Mouse (Mus musculus) forebrain, embryonic 16.5 days (tissue): ENCODE measurements around the gene Slc35d2. TPM values are rescaled to one million over a fixed set of nuclear protein-coding genes. Genes with fewer than 3 reads are reported as not detected.
A peak's percentile ranks its signal among the peaks of the same experiment; 100 is the strongest.
"Not testable (repeated sequence)": the region's sequence is repeated elsewhere in the genome, so short reads cannot be mapped to it uniquely, and the experiment has no call there.

Experiments used
- ATAC-seq: fragments of 200-750 bp; cut with Nextera tagmentation; 2 replicates; pipeline ENCODE4 v1.8.0; 2017; ENCODE audit warnings: mild to moderate bottlenecking, moderate library complexity
- H3K27ac ChIP-seq: fragments of 300-500 bp; sonication (generic); 2 replicates; pipeline ENCODE4 v1.5.1; 2014; ENCODE audit warnings: low read length, control low read depth
- H3K27me3 ChIP-seq: fragments of 300-500 bp; sonication (generic); replicated peaks from 2 replicates; pipeline ENCODE4 v1.6.1; 2014; ENCODE audit warnings: low read length; ENCODE audit not compliant: control insufficient read depth, insufficient read depth
- H3K36me3 ChIP-seq: fragments of 300-500 bp; sonication (generic); 2 replicates; pipeline ENCODE4 v1.6.1; 2014; ENCODE audit not compliant: control insufficient read depth, insufficient read depth
- H3K4me1 ChIP-seq: fragments of 300-500 bp; sonication (generic); replicated peaks from 2 replicates; pipeline ENCODE4 v1.6.1; 2014; ENCODE audit warnings: low read length; ENCODE audit not compliant: control insufficient read depth, insufficient read depth
- H3K4me2 ChIP-seq: fragments of 300-500 bp; sonication (generic); 2 replicates; pipeline ENCODE4 v1.6.1; 2014; ENCODE audit warnings: mild to moderate bottlenecking, low read length, control low read depth
- H3K4me3 ChIP-seq: fragments of 300-500 bp; sonication (generic); replicated peaks from 2 replicates; pipeline ENCODE4 v1.5.1; 2014; ENCODE audit warnings: mild to moderate bottlenecking, low read length, control low read depth
- H3K9ac ChIP-seq: fragments of 300-500 bp; sonication (generic); replicated peaks from 2 replicates; pipeline ENCODE4 v1.6.1; 2014; ENCODE audit warnings: low read depth, low read length, control low read depth
- H3K9me3 ChIP-seq: fragments of 300-500 bp; sonication (generic); 2 replicates; pipeline ENCODE4 v1.6.1; 2016; ENCODE audit warnings: low read length; ENCODE audit not compliant: control insufficient read depth
- WGBS: fragments of 180-500 bp; shearing (Covaris S2); extraction: QIAGEN DNeasy Blood & Tissue Kit; methylation state at CpG from one replicate; pipeline ENCODE4 v1.1.7; 2014; 5-methylcytosine and 5-hydroxymethylcytosine counted together
- polyA plus RNA-seq: library from polyadenylated mRNA; unstranded; fragments of >200 nt; fragmentation: Nextera tagmentation; extraction: Ambion mirVana; gene quantifications from 2 replicates; pipeline ENCODE4 v1.2.1, GENCODE M21; 2015

The Slc35d2 gene
- polyA plus RNA-seq, 1 experiment from 2014 or later, result 0.86 TPM

DNA sequence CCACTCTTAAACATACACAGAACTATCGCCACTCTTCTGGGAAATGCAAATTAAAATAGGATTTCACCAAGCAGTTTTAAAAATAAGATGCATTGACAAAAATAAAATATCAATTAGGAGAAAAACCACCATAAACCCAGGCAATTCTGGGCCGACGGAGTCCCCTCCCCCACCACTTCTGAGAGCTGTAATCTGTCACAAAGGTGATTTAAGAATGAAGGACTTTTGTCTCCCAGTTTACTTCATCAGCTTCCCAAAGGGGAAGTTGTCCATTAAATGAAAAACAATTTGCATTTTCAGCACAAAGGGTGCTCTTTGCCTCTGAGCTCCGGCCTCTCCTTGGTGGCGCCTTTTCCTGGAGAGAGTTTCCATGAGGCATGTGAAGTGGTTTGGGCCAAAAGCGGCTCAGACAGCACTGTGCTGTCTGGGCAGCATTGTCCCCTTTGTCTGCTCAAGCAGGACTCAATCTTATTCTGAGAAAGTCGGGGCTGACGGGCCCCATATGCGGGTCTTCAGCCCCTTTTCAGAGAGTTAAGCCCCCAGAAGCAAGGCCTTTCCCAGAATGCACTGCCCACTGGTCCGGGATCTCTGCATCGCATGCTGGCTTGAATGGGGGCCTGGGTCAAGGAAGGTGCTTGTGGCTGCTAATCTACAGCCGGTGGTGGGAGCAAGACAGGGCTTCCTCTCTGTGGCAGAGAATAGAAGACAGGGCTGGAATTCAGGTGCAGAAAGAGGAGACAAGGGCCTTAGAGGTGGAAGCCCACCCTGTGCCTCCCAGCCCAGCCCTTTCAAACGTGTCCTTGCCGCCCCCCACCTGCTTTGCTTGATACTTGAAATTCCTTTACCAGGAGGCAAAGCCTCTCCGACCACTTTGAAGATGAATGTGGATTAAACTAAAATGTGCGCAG is 47.9 kb downstream of the Slc35d2 start:
- no peak overlapping the region for H3K27ac ChIP-seq
- H3K27me3 ChIP-seq, result no peaks in the 10 kb centered on the region
- H3K4me2 ChIP-seq, result no peak overlapping the region
- peaks cover 6% of the 10 kb centered on the region for H3K4me1 ChIP-seq
- 10% methylated on average over 16 of the region's 16 CpGs for WGBS
- peak overlapping the region; percentile 15; the same call in 1 of the 2 replicates for H3K9ac ChIP-seq
- peak; percentile 80 for ATAC-seq
- H3K9me3 ChIP-seq, result no peaks in the 10 kb centered on the region
- H3K36me3 ChIP-seq, result no peaks in the 10 kb centered on the region
- H3K4me3 ChIP-seq, result no peak overlapping the region

GRCm38 (mm10) chr13:64077591-64077990 is 51.6 kb downstream of the Slc35d2 start:
- ATAC-seq, result no peak
- 89% methylated on average over 5 of the region's 5 CpGs for WGBS

DNA sequence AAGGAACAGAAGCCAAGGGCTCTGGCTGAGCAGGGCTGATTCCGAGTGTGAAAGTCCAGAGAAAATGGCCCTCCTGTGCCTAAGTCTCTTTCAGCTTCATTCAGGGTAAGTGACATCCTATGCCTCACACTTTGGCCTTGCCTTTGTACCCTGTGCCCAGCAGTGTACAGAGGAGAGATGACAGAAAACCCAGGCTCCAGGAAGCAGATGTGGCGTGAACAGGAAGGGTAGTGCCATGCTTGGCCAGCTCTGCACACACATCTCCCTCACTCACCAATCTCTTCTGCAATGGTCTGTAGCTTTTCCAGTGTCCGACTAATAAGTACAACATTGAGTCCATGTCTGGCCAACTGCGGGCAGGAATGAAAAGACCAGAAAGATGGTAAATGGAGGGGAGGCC is 53.1 kb downstream of the Slc35d2 start:
- Histone ChIP-seq H3K27ac (no peak overlapping the region), H3K4me3 (no peak overlapping the region), H3K9me3 (no peaks in the 10 kb centered on the region), H3K4me2 (no peak overlapping the region), H3K36me3 (no peaks in the 10 kb centered on the region), H3K27me3 (no peaks in the 10 kb centered on the region), H3K9ac (no peak overlapping the region), H3K4me1 (no peaks in the 10 kb centered on the region; the same call in 1 of the 2 replicates)
- no peak for ATAC-seq
- WGBS, result 87% methylated on average over 4 of the region's 4 CpGs

More at GRCm38 (mm10) chr13:64077591-64077990, 51.6 kb downstream of the Slc35d2 start:
- no peak overlapping the region for H3K9ac ChIP-seq
- no peak overlapping the region for H3K4me3 ChIP-seq
- H3K4me2 ChIP-seq, result no peak overlapping the region
- H3K27ac ChIP-seq, result no peak overlapping the region
- H3K36me3 ChIP-seq, result no peaks in the 10 kb centered on the region
- no peaks in the 10 kb centered on the region for H3K27me3 ChIP-seq
- H3K9me3 ChIP-seq, result no peaks in the 10 kb centered on the region
- H3K4me1 ChIP-seq, result peaks cover 6% of the 10 kb centered on the region

DNA sequence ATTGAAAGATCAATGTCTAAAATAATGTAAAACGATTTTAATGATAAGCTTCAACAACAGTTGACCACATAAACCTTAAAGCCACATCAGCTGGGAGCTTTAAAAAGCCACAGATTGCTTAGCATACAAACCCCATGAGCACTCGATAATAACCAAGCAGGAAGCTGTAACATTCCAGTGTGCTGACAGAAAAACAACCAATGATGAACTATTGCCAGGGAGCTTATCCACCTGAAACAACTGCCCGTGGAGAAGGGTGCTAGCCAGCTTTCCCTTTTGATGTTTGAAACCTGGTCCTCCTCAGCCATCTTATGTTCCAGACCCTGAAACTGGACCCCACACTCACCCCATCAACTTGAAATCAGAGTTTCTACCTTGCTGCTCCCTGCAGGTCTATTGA is 62.5 kb downstream of the Slc35d2 start:
- Histone ChIP-seq H3K27me3 (no peaks in the 10 kb centered on the region), H3K36me3 (no peaks in the 10 kb centered on the region), H3K4me1 (no peaks in the 10 kb centered on the region), H3K9me3 (no peaks in the 10 kb centered on the region), H3K27ac (no peak overlapping the region), H3K4me2 (no peak overlapping the region), H3K4me3 (no peak overlapping the region), H3K9ac (no peak overlapping the region)
- 74% methylated on average over 3 of the region's 3 CpGs for WGBS
- no peak for ATAC-seq

GRCm38 (mm10) chr13:64064276-64064675 is 64.9 kb downstream of the Slc35d2 start:
- H3K27ac ChIP-seq, result no peak overlapping the region
- H3K27me3 ChIP-seq, result no peaks in the 10 kb centered on the region
- no peak overlapping the region for H3K4me2 ChIP-seq
- H3K36me3 ChIP-seq, result no peaks in the 10 kb centered on the region
- no peak for ATAC-seq
- H3K4me3 ChIP-seq, result no peak overlapping the region
- H3K9ac ChIP-seq, result no peak overlapping the region
- H3K9me3 ChIP-seq, result no peaks in the 10 kb centered on the region
- H3K4me1 ChIP-seq, result no peaks in the 10 kb centered on the region

GRCm38 (mm10) chr13:64060935-64061506 is 68.1 kb downstream of the Slc35d2 start:
- Histone ChIP-seq H3K4me1 (no peaks in the 10 kb centered on the region), H3K9me3 (no peaks in the 10 kb centered on the region), H3K36me3 (no peaks in the 10 kb centered on the region), H3K4me3 (no peak overlapping the region), H3K9ac (no peak overlapping the region), H3K27ac (no peak overlapping the region), H3K4me2 (no peak overlapping the region), H3K27me3 (no peaks in the 10 kb centered on the region)
- 72% methylated on average over 5 of the region's 5 CpGs for WGBS
- ATAC-seq, result no peak

GRCm38 (mm10) chr13:64053959-64054358 is 75.2 kb downstream of the Slc35d2 start:
- Histone ChIP-seq H3K4me2 (no peak overlapping the region), H3K36me3 (no peaks in the 10 kb centered on the region), H3K4me3 (no peak overlapping the region), H3K27me3 (no peaks in the 10 kb centered on the region), H3K4me1 (no peaks in the 10 kb centered on the region), H3K9me3 (peaks cover 4% of the 10 kb centered on the region; the same call in 1 of the 2 replicates), H3K27ac (no peak overlapping the region), H3K9ac (no peak overlapping the region)
- WGBS, result 80% methylated on average over 1 of the region's 1 CpGs
- ATAC-seq, result no peak

- WGBS, result 88% methylated on average over 2 of the region's 2 CpGs
- not testable (repeated sequence) for H3K4me3 ChIP-seq, H3K4me1 ChIP-seq, H3K27ac ChIP-seq, H3K4me2 ChIP-seq, H3K36me3 ChIP-seq, ATAC-seq, H3K9ac ChIP-seq, H3K27me3 ChIP-seq, H3K9me3 ChIP-seq
Measured at GRCm38 (mm10) chr13:64052281-64052680, 76.9 kb downstream of the Slc35d2 start.

DNA sequence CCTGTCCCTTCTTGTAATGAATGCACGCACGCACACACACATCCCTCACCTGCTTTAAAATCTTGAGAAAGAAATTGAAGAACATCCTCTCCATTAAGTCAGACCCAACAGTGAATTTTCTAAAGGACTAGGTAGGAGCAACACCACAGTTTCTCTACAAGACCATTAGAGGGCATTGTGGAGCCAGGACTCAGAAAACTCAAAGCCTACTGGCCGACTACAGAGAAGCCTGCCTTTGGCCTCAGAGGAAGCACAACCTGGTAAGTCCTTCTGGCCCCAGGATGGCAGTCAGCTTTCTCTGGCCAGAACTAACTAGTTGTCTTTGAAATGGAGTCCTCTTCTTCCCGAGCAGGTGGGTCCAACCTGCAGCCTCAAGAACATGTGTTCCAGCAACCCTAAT is 78.3 kb downstream of the Slc35d2 start:
- no peak overlapping the region for H3K4me2 ChIP-seq
- H3K36me3 ChIP-seq, result no peaks in the 10 kb centered on the region
- no peak overlapping the region for H3K4me3 ChIP-seq
- H3K27ac ChIP-seq, result no peak overlapping the region
- H3K27me3 ChIP-seq, result no peaks in the 10 kb centered on the region
- ATAC-seq, result no peak
- 69% methylated on average over 4 of the region's 4 CpGs for WGBS
- no peaks in the 10 kb centered on the region for H3K4me1 ChIP-seq
- peaks cover 4% of the 10 kb centered on the region; the same call in 1 of the 2 replicates for H3K9me3 ChIP-seq
- no peak overlapping the region for H3K9ac ChIP-seq
